Mouse (Mus musculus): Measurements from ENCODE around the gene Tspear. TPM values are rescaled to one million over a fixed set of nuclear protein-coding genes. Genes with fewer than 3 reads are reported as not detected.

Gene Tspear
- 0.67 and 1.2 TPM in 2 replicates for polyA plus RNA-seq (2015; fragmentation: Nextera tagmentation; extraction: Ambion mirVana)

DNA sequence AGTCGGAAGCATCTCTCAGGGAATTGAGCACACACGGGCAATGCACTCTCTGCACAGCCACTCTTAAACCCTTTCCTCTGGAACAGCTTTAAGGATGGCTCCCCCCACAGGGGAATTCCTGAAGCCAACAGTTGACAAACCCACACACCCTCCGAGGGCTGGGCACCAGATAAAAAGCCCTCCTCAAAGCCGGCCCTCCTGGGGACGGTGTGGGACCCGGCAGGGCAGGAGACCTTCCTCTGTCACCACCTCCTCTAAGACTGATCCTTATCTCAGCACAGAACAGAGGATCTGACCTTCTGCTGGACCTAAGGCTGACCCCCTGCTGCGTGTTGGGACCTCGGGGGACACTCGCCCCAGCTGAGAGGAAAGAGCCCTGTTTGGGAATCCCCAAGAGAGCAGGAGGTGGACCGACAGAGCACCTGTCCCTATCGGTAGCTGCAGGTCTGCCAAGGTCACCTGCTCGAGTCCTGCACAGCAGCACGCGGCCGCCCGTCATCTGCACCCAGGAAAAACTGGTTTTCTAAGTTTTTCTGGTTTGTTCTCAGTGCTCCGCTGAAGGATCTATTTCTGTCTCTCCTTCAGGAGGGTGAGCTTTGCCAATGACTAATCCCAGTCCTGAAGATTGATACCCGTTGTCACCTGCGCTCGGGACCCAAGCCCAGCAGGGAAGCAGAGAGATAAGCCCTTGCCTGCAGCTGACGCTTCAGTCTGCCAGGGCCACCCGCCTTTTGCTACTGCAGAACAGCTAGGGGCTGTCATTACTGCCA is at the start of gene Tspear:
TSS of gene Tspear (plus strand) at position 675 of the 770 bp plus-strand sequence.
- Histone ChIP-seq H3K4me2 (replicated peaks) (no peak within 1 kb of the TSS), H3K9me3 (no peaks in the 10 kb centered on the region), H3K27me3 (peaks cover 38% of the 10 kb centered on the region), H3K36me3 (no peaks in the 10 kb centered on the region), H3K9ac (replicated peaks) (no peak within 1 kb of the TSS; the same call in 1 of the 2 replicates), H3K4me1 (replicated peaks) (peaks cover 31% of the 10 kb centered on the region), H3K27ac (no peak within 1 kb of the TSS), H3K4me3 (replicated peaks) (no peak within 1 kb of the TSS)
- no peak for ATAC-seq
- 6% methylated on average over 22 of the region's 22 CpGs for WGBS

DNA sequence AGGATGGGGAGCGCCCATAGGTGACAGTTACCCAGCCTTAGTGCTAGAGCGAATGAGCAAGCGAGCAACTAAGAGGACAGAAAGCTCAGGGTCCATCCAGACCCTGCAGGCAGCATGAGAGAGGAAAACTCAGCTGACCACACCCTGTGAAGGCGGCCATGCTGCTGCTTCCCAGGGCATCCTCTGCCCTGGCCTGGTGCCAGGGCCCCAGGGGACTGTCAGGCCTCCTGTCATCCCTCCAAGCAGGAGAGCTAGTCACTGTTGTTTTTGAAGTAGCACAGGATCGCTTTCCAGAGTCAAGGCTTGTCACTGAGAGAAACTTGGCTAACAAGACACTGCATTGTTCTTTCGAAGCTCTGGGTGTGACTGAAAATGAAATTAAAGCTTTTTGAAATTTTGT is 47.4 kb upstream of the Tspear start:
- H3K4me2 ChIP-seq (replicated peaks), result no peak overlapping the region
- H3K4me1 ChIP-seq (replicated peaks), result peaks cover 20% of the 10 kb centered on the region
- WGBS, result 82% methylated on average over 6 of the region's 6 CpGs
- H3K27me3 ChIP-seq, result no peaks in the 10 kb centered on the region
- H3K27ac ChIP-seq, result no peak overlapping the region
- H3K9ac ChIP-seq (replicated peaks), result no peak overlapping the region
- no peaks in the 10 kb centered on the region for H3K9me3 ChIP-seq
- H3K36me3 ChIP-seq, result peaks cover 59% of the 10 kb centered on the region
- H3K4me3 ChIP-seq (replicated peaks), result no peak overlapping the region
- ATAC-seq, result no peak

DNA sequence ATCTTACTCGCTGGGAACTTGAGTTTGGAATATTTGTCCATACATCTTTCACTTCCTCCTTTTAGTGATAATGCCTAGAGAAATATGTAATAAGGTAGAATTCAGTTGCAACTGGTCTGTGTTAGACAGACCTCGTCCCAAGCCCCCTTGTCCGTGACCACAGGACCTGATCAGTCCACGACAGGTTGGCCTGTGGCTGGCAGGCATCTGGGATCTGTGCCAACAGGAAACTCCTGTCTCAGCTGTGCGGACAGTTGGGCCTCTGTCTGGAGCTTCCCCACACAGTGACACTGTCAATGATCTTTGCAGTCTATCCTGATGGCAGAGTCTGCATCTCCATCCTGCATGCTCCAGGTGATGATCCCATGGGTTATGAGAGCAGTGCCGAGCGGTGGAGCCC is 43.2 kb upstream of the Tspear start:
- H3K4me3 ChIP-seq (replicated peaks), result no peak overlapping the region
- H3K36me3 ChIP-seq, result peaks cover 72% of the 10 kb centered on the region
- H3K27ac ChIP-seq, result no peak overlapping the region
- ATAC-seq, result no peak
- no peak overlapping the region for H3K9ac ChIP-seq (replicated peaks)
- no peak overlapping the region for H3K4me2 ChIP-seq (replicated peaks)
- peaks cover 8% of the 10 kb centered on the region for H3K4me1 ChIP-seq (replicated peaks)
- H3K27me3 ChIP-seq, result no peaks in the 10 kb centered on the region
- 90% methylated on average over 7 of the region's 7 CpGs for WGBS
- no peaks in the 10 kb centered on the region for H3K9me3 ChIP-seq

DNA sequence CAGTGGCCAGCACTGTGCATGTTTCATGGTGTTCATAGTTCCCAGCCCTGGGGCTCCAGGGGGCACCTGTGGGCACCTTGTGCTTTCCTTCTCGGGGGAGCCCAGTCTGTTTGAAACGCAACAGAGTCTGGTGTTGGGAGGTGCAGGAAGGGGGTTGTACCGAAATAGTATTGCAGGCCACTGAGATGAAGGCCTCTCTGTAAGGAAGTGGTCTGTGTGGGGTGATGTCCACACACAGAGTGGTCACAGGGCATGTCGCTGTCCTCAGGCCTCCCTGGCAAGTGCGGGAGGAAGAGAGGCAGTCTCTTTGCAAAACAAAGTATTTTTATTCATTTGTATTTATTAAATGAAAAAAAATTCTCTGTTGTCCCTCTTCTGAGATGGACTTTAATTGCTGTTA is 40.8 kb upstream of the Tspear start:
- no peak for ATAC-seq
- Histone ChIP-seq H3K9ac (replicated peaks) (no peak overlapping the region), H3K36me3 (peaks cover 66% of the 10 kb centered on the region)

DNA sequence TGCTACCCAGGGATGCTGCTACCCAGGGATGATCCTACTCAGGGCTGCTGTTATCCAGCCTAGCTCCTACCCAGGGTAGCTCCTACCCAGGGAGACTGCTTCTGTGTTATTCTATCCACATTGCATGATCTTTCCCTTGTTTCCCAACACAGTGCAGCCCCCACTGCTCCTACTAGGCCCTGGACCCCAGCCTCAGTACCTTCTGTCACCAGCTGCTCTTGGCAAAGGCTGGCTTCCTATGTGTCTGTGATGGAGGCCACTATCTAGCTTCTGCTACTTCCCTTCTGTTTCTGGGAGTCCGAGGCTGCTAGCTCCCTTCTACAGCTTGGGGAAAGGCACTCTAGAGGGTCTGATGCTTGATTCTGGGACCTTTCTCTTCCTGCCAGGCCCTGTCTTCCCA is 38.9 kb upstream of the Tspear start:
- H3K36me3 ChIP-seq, result peaks cover 47% of the 10 kb centered on the region
- H3K4me1 ChIP-seq (replicated peaks), result no peaks in the 10 kb centered on the region
- H3K4me2 ChIP-seq (replicated peaks), result no peak overlapping the region
- no peak overlapping the region for H3K9ac ChIP-seq (replicated peaks)
- H3K9me3 ChIP-seq, result no peaks in the 10 kb centered on the region
- H3K27me3 ChIP-seq, result no peaks in the 10 kb centered on the region
- WGBS, result 92% methylated on average over 1 of the region's 1 CpGs
- no peak overlapping the region for H3K27ac ChIP-seq
- H3K4me3 ChIP-seq (replicated peaks), result no peak overlapping the region
- ATAC-seq, result no peak

More for the DNA sequence above, 40.8 kb upstream of the Tspear start:
- no peaks in the 10 kb centered on the region for H3K4me1 ChIP-seq (replicated peaks)
- WGBS, result 91% methylated on average over 5 of the region's 5 CpGs
- no peak overlapping the region for H3K4me3 ChIP-seq (replicated peaks)
- no peaks in the 10 kb centered on the region for H3K27me3 ChIP-seq
- H3K9me3 ChIP-seq, result no peaks in the 10 kb centered on the region
- no peak overlapping the region for H3K4me2 ChIP-seq (replicated peaks)
- H3K27ac ChIP-seq, result no peak overlapping the region

DNA sequence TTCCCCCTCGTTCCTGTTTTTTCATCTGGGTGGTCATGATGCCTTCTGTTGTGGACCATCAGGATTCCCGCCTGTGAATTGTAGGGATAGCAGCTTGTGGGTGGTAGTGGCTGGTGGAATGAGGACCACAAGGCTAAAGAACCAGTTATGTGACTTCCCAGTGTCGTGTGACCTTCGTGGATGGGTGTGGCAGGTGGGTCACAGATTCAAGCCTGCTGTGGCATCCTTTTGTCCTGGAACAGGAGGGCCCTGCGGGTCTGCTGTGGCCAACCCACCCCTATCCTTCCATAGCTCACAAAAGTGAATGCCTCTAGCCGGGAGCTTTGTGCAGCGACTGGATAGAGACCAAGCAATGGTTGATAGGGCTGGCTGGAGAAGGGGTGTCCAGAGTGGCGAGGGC is 38.5 kb upstream of the Tspear start:
- ATAC-seq, result no peak
- H3K4me3 ChIP-seq (replicated peaks), result no peak overlapping the region

DNA sequence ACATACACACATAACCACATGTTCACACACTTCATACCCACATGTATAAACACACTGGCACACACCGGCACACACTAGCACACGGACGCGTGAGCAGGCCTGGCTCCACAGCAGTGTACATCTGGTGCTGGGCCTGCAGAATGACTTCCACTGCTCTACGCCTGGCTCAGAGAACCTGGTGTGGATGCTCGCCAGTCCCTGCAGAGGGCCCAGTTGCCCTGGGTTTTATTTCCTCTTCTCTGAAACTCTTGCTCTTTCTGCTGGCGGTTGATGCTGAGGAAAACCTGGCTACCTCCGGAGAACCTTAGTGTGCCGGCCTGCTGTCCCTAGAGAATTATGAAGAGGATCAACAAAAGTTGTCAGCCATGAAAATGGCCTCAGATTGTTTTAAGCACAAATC is 34.3 kb upstream of the Tspear start:
- Histone ChIP-seq H3K4me3 (replicated peaks) (no peak overlapping the region), H3K36me3 (peaks cover 2% of the 10 kb centered on the region; the same call in 1 of the 2 replicates), H3K27ac (no peak overlapping the region), H3K4me2 (replicated peaks) (no peak overlapping the region), H3K9ac (replicated peaks) (no peak overlapping the region), H3K4me1 (replicated peaks) (no peaks in the 10 kb centered on the region), H3K9me3 (no peaks in the 10 kb centered on the region), H3K27me3 (no peaks in the 10 kb centered on the region)
- WGBS, result 89% methylated on average over 9 of the region's 9 CpGs
- ATAC-seq, result no peak

More for the DNA sequence above, 38.5 kb upstream of the Tspear start:
- Histone ChIP-seq H3K27me3 (no peaks in the 10 kb centered on the region), H3K36me3 (peaks cover 43% of the 10 kb centered on the region), H3K9ac (replicated peaks) (no peak overlapping the region), H3K4me1 (replicated peaks) (no peaks in the 10 kb centered on the region), H3K9me3 (no peaks in the 10 kb centered on the region), H3K4me2 (replicated peaks) (no peak overlapping the region), H3K27ac (no peak overlapping the region)
- 91% methylated on average over 8 of the region's 8 CpGs for WGBS

DNA sequence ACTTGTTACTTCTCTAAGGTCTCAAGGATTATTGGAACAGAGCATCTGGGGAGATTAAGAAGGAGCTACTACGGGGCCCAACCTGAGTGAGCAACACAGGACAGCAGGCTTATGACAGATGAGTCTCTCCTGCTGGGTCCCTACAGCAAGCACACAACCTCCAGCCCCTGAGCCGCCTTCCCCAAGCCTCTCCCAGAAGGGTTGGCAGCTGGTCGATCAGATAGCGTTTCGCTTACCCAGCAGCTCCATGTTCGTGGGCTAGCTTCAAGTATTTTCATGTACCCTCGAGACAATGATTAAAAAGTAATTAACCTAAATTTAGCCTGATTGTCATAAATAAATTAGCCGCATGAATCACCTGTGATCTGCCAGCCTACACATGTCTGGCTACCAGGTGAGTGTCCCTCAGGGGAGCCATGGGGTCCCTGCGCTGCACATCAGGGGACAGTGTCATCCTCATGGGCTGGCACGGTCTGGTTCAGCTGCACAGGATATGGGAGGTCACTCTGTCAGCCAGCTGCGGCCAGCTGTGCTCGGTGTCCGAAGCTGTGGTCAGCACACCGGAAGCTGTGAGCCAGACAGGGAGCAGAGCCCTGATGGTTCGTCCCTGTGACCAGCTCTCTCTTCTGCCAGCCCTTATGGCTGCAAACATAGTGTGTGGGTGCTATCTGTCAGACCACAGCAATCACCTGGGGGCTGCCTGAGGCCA is 27.9 kb upstream of the Tspear start:
- 76% methylated on average over 15 of the region's 15 CpGs for WGBS
- H3K27me3 ChIP-seq, result no peaks in the 10 kb centered on the region
- ATAC-seq, result no peak

DNA sequence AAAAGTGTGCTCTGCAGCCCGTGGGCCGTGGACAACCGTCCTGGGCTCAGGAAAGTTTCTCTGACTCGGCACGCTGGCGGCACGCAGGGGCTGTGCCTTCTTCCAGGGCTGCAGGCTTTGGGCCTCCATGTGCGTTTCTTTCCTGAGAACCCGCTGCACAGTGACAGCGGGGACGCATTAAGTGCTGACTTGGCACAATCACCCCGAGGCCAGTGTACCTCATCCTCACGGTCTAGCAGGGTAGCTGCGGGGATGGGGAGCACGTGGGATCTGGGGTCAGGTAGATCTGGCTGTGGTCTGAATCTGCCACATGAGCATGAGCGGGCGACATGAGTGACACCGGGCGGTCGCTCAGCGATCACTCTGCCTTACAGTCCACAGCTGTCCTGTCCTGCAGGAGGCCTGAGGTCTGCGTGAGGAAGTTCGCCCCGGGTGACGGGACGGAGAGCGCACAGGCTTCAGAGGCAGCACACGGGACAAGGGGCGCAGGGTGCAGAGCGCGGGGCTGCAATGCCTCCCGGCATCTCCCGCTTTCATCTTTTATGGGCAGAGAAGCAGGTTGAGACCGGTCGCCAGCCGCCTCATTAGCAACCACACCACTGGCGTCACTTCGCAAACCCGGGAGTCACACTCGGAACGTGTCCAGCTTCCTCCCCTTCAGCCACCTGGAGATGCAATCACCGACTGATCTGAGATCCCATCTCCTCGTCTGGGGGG is 22.3 kb upstream of the Tspear start:
- peak; percentile 27; the same call in 1 of the 2 replicates for ATAC-seq
- H3K4me2 ChIP-seq (replicated peaks), result no peak overlapping the region
- H3K4me3 ChIP-seq (replicated peaks), result no peak overlapping the region
- H3K27me3 ChIP-seq, result no peaks in the 10 kb centered on the region
- peaks cover 3% of the 10 kb centered on the region; the same call in 1 of the 2 replicates for H3K9me3 ChIP-seq
- no peak overlapping the region for H3K9ac ChIP-seq (replicated peaks)
- no peaks in the 10 kb centered on the region for H3K4me1 ChIP-seq (replicated peaks)
- 65% methylated on average over 43 of the region's 43 CpGs for WGBS
- H3K27ac ChIP-seq, result no peak overlapping the region
- H3K36me3 ChIP-seq, result no peaks in the 10 kb centered on the region

More for the DNA sequence above, 27.9 kb upstream of the Tspear start:
- H3K27ac ChIP-seq, result no peak overlapping the region
- H3K4me2 ChIP-seq (replicated peaks), result no peak overlapping the region
- no peak overlapping the region for H3K4me3 ChIP-seq (replicated peaks)
- no peaks in the 10 kb centered on the region for H3K4me1 ChIP-seq (replicated peaks)
- H3K36me3 ChIP-seq, result no peaks in the 10 kb centered on the region
- no peak overlapping the region for H3K9ac ChIP-seq (replicated peaks)
- H3K9me3 ChIP-seq, result peaks cover 3% of the 10 kb centered on the region; the same call in 1 of the 2 replicates

DNA sequence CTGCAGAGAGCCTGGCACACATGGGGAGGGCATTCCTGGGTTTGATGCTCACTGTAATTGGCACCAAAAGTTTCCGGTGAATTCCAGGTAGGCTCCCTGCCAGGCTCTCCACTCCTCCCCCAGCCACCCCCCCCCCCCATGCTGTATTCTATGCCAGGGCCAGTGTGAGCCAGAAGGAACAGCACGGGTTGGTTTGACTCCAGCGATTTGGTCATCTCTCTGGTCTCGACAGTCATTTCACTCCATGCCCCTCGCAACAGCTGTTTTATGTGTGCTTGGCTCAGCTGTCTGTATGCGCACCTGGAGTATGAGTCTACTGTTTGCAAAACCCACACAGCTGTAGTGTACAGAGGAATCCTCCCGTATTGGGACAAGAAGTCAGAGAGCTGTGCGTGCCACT is 20.0 kb upstream of the Tspear start:
- no peak for ATAC-seq

DNA sequence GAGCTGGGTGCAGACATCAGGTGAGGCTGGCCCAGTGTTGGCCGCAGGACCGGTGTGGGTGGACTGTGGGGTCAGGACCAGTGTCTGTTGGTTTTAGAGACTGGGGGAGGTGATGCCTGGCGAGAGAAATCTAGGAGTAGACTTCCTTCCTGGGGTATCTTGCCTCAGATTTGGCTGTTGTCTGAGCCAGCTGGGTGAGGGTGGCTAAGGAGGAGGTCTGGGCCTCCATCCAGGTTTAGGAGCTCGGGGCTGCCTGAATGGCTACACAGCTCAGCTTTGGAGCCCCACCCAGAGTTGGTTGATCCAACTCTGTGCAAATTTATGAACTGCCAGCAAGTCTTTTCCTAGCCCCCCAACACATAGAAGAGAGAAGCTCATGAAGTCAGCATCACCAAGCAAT is 19.0 kb upstream of the Tspear start:
- no peaks in the 10 kb centered on the region for H3K27me3 ChIP-seq
- no peaks in the 10 kb centered on the region for H3K9me3 ChIP-seq
- no peak overlapping the region for H3K9ac ChIP-seq (replicated peaks)
- ATAC-seq, result no peak
- H3K4me1 ChIP-seq (replicated peaks), result no peaks in the 10 kb centered on the region
- WGBS, result 90% methylated on average over 4 of the region's 4 CpGs
- no peak overlapping the region for H3K27ac ChIP-seq
- no peaks in the 10 kb centered on the region for H3K36me3 ChIP-seq
- H3K4me2 ChIP-seq (replicated peaks), result no peak overlapping the region
- H3K4me3 ChIP-seq (replicated peaks), result no peak overlapping the region

More for the DNA sequence above, 20.0 kb upstream of the Tspear start:
- Histone ChIP-seq H3K4me2 (replicated peaks) (no peak overlapping the region), H3K9me3 (no peaks in the 10 kb centered on the region), H3K36me3 (no peaks in the 10 kb centered on the region), H3K27ac (no peak overlapping the region), H3K27me3 (no peaks in the 10 kb centered on the region), H3K4me3 (replicated peaks) (no peak overlapping the region), H3K9ac (replicated peaks) (no peak overlapping the region), H3K4me1 (replicated peaks) (no peaks in the 10 kb centered on the region)
- WGBS, result 88% methylated on average over 8 of the region's 8 CpGs

DNA sequence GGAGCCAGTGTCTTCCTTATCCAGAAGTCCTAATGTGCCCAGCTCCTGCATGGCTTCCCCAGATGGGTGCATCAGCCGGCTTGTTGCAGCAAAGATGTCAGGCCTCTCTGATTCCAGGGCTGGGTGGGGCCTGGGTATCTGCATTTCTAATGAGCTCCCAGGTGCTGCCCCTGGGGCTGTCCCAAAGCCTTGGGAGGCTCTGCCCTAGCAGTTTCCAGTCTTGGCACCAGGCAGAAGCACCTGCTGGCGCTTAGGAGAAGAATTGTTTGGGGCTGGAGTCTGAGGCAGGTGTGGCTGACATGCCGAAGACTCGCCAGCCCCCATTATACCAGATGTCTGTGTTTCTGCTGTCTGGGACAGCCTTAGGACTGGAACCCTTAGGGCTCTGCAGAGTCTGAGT is 15.7 kb upstream of the Tspear start:
- Histone ChIP-seq H3K36me3 (no peaks in the 10 kb centered on the region), H3K9ac (replicated peaks) (no peak overlapping the region), H3K27ac (no peak overlapping the region), H3K4me3 (replicated peaks) (no peak overlapping the region), H3K4me1 (replicated peaks) (0 out of 2 replicates have a peak, but pooled peaks cover 4% of the 10 kb centered on the region), H3K4me2 (replicated peaks) (no peak overlapping the region), H3K27me3 (no peaks in the 10 kb centered on the region), H3K9me3 (no peaks in the 10 kb centered on the region)
- 81% methylated on average over 4 of the region's 4 CpGs for WGBS
- no peak for ATAC-seq

Measured in midbrain, embryonic 13.5 days (tissue).